Mouse (Mus musculus): ENCODE measurements around the gene Gm10961. TPM values are rescaled to one million over a fixed set of nuclear protein-coding genes. Genes with fewer than 3 reads are reported as not detected.
A peak's percentile ranks its signal among the peaks of the same experiment; 100 is the strongest.

Gm10961 gene
- polyA plus RNA-seq (2014; fragmentation: Nextera tagmentation; extraction: Ambion mirVana), result not detected in 2 replicates

GRCm38 (mm10) chr3:107630682-107631522 lies at the start of gene Gm10961:
Gene Gm10961 (plus strand): TSS chr3:107631322.
- Histone ChIP-seq H3K27ac (ENCODE audit: low read depth, low read length) (peak within 1 kb of the TSS; percentile 92), H3K4me3 (ENCODE audit: low read depth, low read length) (peak within 1 kb of the TSS; percentile 98), H3K4me1 (ENCODE audit: control insufficient read depth, insufficient read depth, low read length) (peaks cover 7% of the 10 kb centered on the region; the same call in 1 of the 2 replicates), H3K27me3 (ENCODE audit: control insufficient read depth, insufficient read depth, low read length) (no peaks in the 10 kb centered on the region), H3K9ac (ENCODE audit: low read length) (peak within 1 kb of the TSS; percentile 97), H3K4me2 (peak within 1 kb of the TSS; percentile 79), H3K36me3 (ENCODE audit: control insufficient read depth, insufficient read depth, low read length) (peaks cover 13% of the 10 kb centered on the region), H3K9me3 (ENCODE audit: control insufficient read depth, low read length) (no peaks in the 10 kb centered on the region)
- under 1% methylated on average over 41 of the region's 48 CpGs for WGBS
- ATAC-seq (ENCODE audit: low FRiP score) (peak; percentile 86), DNase-seq (ENCODE audit: low spot score, missing footprints) (peak; percentile 97)

GRCm38 (mm10) chr3:107582130-107582874 lies 48.8 kb upstream of the Gm10961 start:
- Histone ChIP-seq H3K36me3 (ENCODE audit: control insufficient read depth, insufficient read depth, low read length) (no peaks in the 10 kb centered on the region), H3K4me1 (ENCODE audit: control insufficient read depth, insufficient read depth, low read length) (0 out of 2 replicates have a peak, but pooled peaks cover 4% of the 10 kb centered on the region), H3K4me3 (ENCODE audit: low read depth, low read length) (peak overlapping the region; percentile 22), H3K27ac (ENCODE audit: low read depth, low read length) (no peak overlapping the region), H3K4me2 (peak overlapping the region; percentile 47), H3K9me3 (ENCODE audit: control insufficient read depth, low read length) (no peaks in the 10 kb centered on the region), H3K9ac (ENCODE audit: low read length) (no peak overlapping the region), H3K27me3 (ENCODE audit: control insufficient read depth, insufficient read depth, low read length) (peaks cover 72% of the 10 kb centered on the region)
- 2% methylated on average over 18 of the region's 18 CpGs for WGBS
- DNase-seq (ENCODE audit: low spot score, missing footprints) (peak; percentile 91), ATAC-seq (ENCODE audit: low FRiP score) (no peak)

GRCm38 (mm10) chr3:107582875-107583767 lies 48.0 kb upstream of the Gm10961 start:
- Histone ChIP-seq H3K9me3 (ENCODE audit: control insufficient read depth, low read length) (no peaks in the 10 kb centered on the region), H3K27me3 (ENCODE audit: control insufficient read depth, insufficient read depth, low read length) (peaks cover 72% of the 10 kb centered on the region), H3K9ac (ENCODE audit: low read length) (no peak overlapping the region; the same call in 1 of the 2 replicates)

GRCm38 (mm10) chr3:107583893-107584292 lies 47.2 kb upstream of the Gm10961 start:
- 4% methylated on average over 1 of the region's 1 CpGs for WGBS
- Histone ChIP-seq H3K27ac (ENCODE audit: low read depth, low read length) (no peak overlapping the region), H3K9ac (ENCODE audit: low read length) (no peak overlapping the region), H3K9me3 (ENCODE audit: control insufficient read depth, low read length) (no peaks in the 10 kb centered on the region), H3K36me3 (ENCODE audit: control insufficient read depth, insufficient read depth, low read length) (no peaks in the 10 kb centered on the region), H3K4me1 (ENCODE audit: control insufficient read depth, insufficient read depth, low read length) (0 out of 2 replicates have a peak, but pooled peaks cover 4% of the 10 kb centered on the region), H3K4me3 (ENCODE audit: low read depth, low read length) (no peak overlapping the region), H3K27me3 (ENCODE audit: control insufficient read depth, insufficient read depth, low read length) (peaks cover 72% of the 10 kb centered on the region), H3K4me2 (no peak overlapping the region)
- DNase-seq (ENCODE audit: low spot score, missing footprints) (peak; percentile 91), ATAC-seq (ENCODE audit: low FRiP score) (no peak)

More at GRCm38 (mm10) chr3:107582875-107583767, 48.0 kb upstream of the Gm10961 start:
- DNase-seq (ENCODE audit: low spot score, missing footprints) (peak; percentile 96), ATAC-seq (ENCODE audit: low FRiP score) (peak; percentile 54; the same call in 1 of the 2 replicates)
- WGBS, result under 1% methylated on average over 65 of the region's 65 CpGs
- Histone ChIP-seq H3K27ac (ENCODE audit: low read depth, low read length) (no peak overlapping the region), H3K36me3 (ENCODE audit: control insufficient read depth, insufficient read depth, low read length) (no peaks in the 10 kb centered on the region), H3K4me2 (peak overlapping the region; percentile 47), H3K4me3 (ENCODE audit: low read depth, low read length) (peak overlapping the region; percentile 22), H3K4me1 (ENCODE audit: control insufficient read depth, insufficient read depth, low read length) (0 out of 2 replicates have a peak, but pooled peaks cover 4% of the 10 kb centered on the region)

GRCm38 (mm10) chr3:107586504-107586903 lies 44.6 kb upstream of the Gm10961 start:
- Histone ChIP-seq H3K27ac (ENCODE audit: low read depth, low read length) (no peak overlapping the region), H3K4me3 (ENCODE audit: low read depth, low read length) (no peak overlapping the region), H3K4me2 (no peak overlapping the region), H3K9me3 (ENCODE audit: control insufficient read depth, low read length) (no peaks in the 10 kb centered on the region), H3K27me3 (ENCODE audit: control insufficient read depth, insufficient read depth, low read length) (peaks cover 53% of the 10 kb centered on the region), H3K36me3 (ENCODE audit: control insufficient read depth, insufficient read depth, low read length) (no peaks in the 10 kb centered on the region), H3K4me1 (ENCODE audit: control insufficient read depth, insufficient read depth, low read length) (0 out of 2 replicates have a peak, but pooled peaks cover 4% of the 10 kb centered on the region), H3K9ac (ENCODE audit: low read length) (no peak overlapping the region)
- no peak for ATAC-seq (ENCODE audit: low FRiP score)
- no peak for DNase-seq (ENCODE audit: low spot score, missing footprints)
- 76% methylated on average over 6 of the region's 6 CpGs for WGBS

GRCm38 (mm10) chr3:107591612-107592011 lies 39.5 kb upstream of the Gm10961 start:
- Histone ChIP-seq H3K9ac (ENCODE audit: low read length) (no peak overlapping the region), H3K4me1 (ENCODE audit: control insufficient read depth, insufficient read depth, low read length) (peaks cover 10% of the 10 kb centered on the region), H3K27me3 (ENCODE audit: control insufficient read depth, insufficient read depth, low read length) (peaks cover 44% of the 10 kb centered on the region), H3K9me3 (ENCODE audit: control insufficient read depth, low read length) (no peaks in the 10 kb centered on the region), H3K4me3 (ENCODE audit: low read depth, low read length) (no peak overlapping the region), H3K27ac (ENCODE audit: low read depth, low read length) (no peak overlapping the region), H3K36me3 (ENCODE audit: control insufficient read depth, insufficient read depth, low read length) (no peaks in the 10 kb centered on the region), H3K4me2 (no peak overlapping the region)
- DNase-seq (ENCODE audit: low spot score, missing footprints) (peak; percentile 75), ATAC-seq (ENCODE audit: low FRiP score) (no peak)
- WGBS, result 74% methylated on average over 1 of the region's 1 CpGs

- no peak overlapping the region for H3K9ac ChIP-seq (ENCODE audit: low read length)
- H3K27ac ChIP-seq (ENCODE audit: low read depth, low read length), result no peak overlapping the region
- DNase-seq (ENCODE audit: low spot score, missing footprints) (no peak), ATAC-seq (ENCODE audit: low FRiP score) (no peak)
- H3K4me2 ChIP-seq, result no peak overlapping the region
- no peaks in the 10 kb centered on the region for H3K36me3 ChIP-seq (ENCODE audit: control insufficient read depth, insufficient read depth, low read length)
- no peak overlapping the region for H3K4me3 ChIP-seq (ENCODE audit: low read depth, low read length)
- WGBS, result 54% methylated on average over 2 of the region's 2 CpGs
- peaks cover 10% of the 10 kb centered on the region for H3K4me1 ChIP-seq (ENCODE audit: control insufficient read depth, insufficient read depth, low read length)
- H3K9me3 ChIP-seq (ENCODE audit: control insufficient read depth, low read length), result no peaks in the 10 kb centered on the region
- H3K27me3 ChIP-seq (ENCODE audit: control insufficient read depth, insufficient read depth, low read length), result peaks cover 55% of the 10 kb centered on the region
These were observed 37.5 kb upstream of the Gm10961 start for GRCm38 (mm10) chr3:107593632-107594031.

- H3K27ac ChIP-seq (ENCODE audit: low read depth, low read length), result no peak within 1 kb of the TSS
- peak within 1 kb of the TSS; percentile 46 for H3K9ac ChIP-seq (ENCODE audit: low read length)
- H3K27me3 ChIP-seq (ENCODE audit: control insufficient read depth, insufficient read depth, low read length), result peaks cover 66% of the 10 kb centered on the region
- H3K36me3 ChIP-seq (ENCODE audit: control insufficient read depth, insufficient read depth, low read length), result no peaks in the 10 kb centered on the region
- 1% methylated on average over 44 of the region's 46 CpGs for WGBS
- H3K4me1 ChIP-seq (ENCODE audit: control insufficient read depth, insufficient read depth, low read length), result peaks cover 10% of the 10 kb centered on the region
- H3K4me3 ChIP-seq (ENCODE audit: low read depth, low read length), result peak within 1 kb of the TSS; percentile 41
- peak within 1 kb of the TSS; percentile 64 for H3K4me2 ChIP-seq
- no peaks in the 10 kb centered on the region for H3K9me3 ChIP-seq (ENCODE audit: control insufficient read depth, low read length)
- DNase-seq (ENCODE audit: low spot score, missing footprints) (no peak), ATAC-seq (ENCODE audit: low FRiP score) (peak; percentile 31; the same call in 1 of the 2 replicates)
These were observed 36.4 kb upstream of the Gm10961 start, which contains the start of gene Alx3 for GRCm38 (mm10) chr3:107594662-107595263. Gene Alx3 (plus strand): TSS chr3:107595031.

All from midbrain, embryonic 11.5 days (tissue).